Mouse (Mus musculus) left cerebral cortex, adult 18-20 months (tissue): ENCODE data around the gene Stn1. TPM values are rescaled to one million over a fixed set of nuclear protein-coding genes. Genes with fewer than 3 reads are reported as not detected.

Experiments
- DNase-seq, 2 experiments: peaks; one replicate each; pipeline ENCODE4 v3.0.0; 2021 to 2022; ENCODE audit warnings: low spot score in 2 of 2, mixed read lengths in 1 of 2
- total RNA-seq, 2 experiments: library from RNA; stranded (reverse); gene quantifications; 2 replicates each; pipeline ENCODE4 v1.2.3; 2021

Gene Stn1
- total RNA-seq, 2 experiments from 2014 or later = 24.9 to 25.3 TPM

GRCm38 (mm10) chr19:47510473-47511293 is 26.6 kb downstream of the Stn1 start:
- DNase-seq = no peak

GRCm38 (mm10) chr19:47510135-47510472 is 27.2 kb downstream of the Stn1 start:
- no peak for DNase-seq

DNA sequence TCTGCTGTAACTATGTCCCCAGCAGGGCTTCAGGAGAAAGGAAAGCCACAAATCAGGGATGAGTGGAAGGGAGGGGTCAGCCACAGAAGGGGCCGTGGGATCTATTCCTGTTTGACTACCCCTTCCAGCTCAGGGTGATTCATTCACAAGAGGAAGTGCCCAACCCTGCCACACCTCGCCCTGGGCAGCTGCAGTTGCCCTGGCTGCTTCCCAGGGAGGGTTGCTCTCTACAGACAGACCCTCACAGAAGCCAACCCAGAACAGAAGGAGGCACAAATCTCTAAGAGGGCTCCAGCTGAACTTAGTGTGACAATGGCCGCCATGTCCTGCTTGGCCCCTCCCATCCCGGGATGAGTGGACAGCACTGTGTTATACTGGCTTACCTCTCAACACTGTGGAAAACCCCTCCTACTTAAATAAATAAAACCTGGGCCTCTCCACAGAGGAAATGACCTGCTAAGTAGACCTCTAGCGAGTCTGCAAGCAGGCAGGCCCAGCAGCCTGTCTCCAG is 28.5 kb downstream of the Stn1 start:
- no peak for DNase-seq

DNA sequence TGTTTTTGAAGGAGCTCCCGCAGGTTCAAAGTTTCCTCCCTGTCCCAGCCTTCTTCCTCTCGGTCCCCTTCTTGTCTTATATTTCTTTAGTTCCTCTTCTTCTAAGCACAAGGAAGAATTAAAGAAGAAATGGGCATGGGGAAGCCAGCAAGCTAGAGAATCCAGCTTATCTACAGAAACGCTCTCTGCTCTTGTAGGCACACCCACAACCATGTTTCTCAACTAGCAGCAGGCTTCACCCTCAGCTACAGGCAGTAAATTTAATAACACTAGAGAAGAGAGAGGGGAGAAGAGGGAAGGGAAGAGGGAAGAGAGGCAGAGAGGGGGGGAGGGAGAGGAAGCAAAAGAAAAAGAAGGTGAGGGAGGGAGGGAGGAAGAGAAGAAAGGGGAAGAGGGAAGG is 29.1 kb downstream of the Stn1 start:
- DNase-seq = no peak

- DNase-seq = peak; percentile 74 to 82
Observed at GRCm38 (mm10) chr19:47507128-47508121, 29.9 kb downstream of the Stn1 start.

- no peak for DNase-seq
Observed at GRCm38 (mm10) chr19:47503625-47504024, 33.7 kb downstream of the Stn1 start.

- no peak for DNase-seq
Observed at GRCm38 (mm10) chr19:47502563-47502962, 34.7 kb downstream of the Stn1 start.

- no peak for DNase-seq
Observed at GRCm38 (mm10) chr19:47500389-47501011, 36.8 kb downstream of the Stn1 start.

GRCm38 (mm10) chr19:47499841-47500240 is 37.5 kb downstream of the Stn1 start:
- DNase-seq = no peak

- no peak for DNase-seq
Observed at GRCm38 (mm10) chr19:47498942-47499341, 38.4 kb downstream of the Stn1 start.

DNA sequence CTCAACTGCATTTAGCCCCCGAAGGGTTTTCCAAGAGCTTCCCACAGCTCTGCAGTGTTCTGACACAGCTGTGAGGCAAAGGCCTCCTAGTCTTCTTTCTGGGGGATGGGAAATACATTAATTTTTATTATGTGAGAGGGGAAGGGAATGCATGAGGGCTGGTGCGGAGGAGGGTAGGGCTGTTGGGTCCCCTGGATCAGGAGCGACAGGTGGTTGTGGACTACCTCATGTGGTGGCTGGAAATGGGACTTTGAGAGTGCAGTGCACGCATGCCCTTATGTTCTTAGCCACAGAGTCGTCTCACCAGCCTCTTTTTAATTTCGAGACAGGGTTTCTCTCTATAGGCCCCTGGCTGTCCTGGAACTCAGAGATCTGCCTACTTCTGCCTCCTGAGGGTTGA is 39.6 kb downstream of the Stn1 start:
- no peak for DNase-seq

GRCm38 (mm10) chr19:47497313-47497712 is 40.0 kb downstream of the Stn1 start:
- no peak for DNase-seq

DNA sequence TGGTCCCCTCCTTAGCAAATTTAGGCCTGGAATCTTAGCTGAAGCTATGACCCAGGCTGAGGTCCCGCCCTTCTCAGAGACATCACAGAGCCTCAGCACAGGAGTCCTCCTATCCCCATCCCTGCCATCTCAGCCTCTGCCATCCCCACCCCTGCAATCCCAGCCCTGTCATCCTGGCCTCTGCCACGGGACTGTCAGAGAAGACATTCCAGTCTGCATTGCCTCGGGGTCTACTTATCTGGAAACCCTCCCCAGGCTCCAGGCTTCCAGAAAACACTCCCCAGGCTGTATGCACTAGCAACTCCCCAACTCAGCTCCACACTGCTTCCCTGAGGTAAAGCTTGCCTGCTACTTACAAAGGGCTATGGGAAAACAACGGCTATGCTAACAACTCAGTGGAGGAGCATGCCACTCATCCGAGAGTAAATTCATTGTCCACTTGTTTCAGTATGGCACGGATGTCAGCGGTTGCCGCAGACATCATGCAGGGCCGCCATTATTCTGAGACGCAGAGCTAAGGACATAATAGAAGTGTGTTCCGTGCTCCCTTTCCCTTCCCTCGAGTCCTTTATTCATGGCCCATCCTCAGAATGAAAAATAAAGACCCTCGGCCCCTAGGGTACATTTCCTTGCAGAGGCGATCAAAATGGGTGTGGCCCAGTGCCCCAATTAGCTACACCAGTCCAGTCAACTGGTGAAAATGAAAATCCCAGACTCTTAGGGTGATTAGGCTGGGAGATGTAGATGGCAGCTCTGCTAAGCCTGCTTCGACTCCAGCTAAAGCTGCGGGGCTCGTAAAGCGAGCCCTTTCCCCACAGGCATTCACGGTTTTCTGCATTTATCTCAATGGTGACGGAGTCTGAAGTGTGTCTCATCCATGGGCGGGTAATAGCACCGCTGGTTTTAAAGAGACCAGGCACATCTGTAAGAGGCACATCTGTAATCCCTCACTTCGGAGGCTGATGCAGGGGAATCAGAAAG is 44.0 kb downstream of the Stn1 start:
- no peak for DNase-seq

- no peak for DNase-seq
Observed at GRCm38 (mm10) chr19:47492422-47492821, 44.9 kb downstream of the Stn1 start.

DNA sequence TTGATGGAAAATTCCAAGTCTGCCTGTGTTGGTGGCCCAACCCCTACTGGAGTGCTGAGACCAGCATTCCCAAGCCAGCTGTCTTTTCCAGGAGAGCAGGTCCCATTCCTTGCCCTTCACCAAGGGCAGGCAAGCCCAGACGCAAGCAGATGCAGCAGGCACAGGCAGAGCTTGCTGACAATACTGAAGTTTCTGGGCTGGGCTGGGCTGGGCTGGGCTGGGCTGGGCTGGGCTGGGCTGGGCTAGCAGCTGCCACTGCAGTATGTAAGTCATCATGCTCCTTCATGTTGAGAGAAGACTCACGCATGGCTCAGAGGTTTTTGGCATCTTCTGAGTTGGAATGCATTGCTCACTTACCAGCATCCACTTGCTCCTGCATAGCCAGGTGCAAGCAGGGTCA is 45.5 kb downstream of the Stn1 start:
- no peak for DNase-seq

- no peak for DNase-seq
Observed at GRCm38 (mm10) chr19:47489233-47489632, 48.1 kb downstream of the Stn1 start.

DNA sequence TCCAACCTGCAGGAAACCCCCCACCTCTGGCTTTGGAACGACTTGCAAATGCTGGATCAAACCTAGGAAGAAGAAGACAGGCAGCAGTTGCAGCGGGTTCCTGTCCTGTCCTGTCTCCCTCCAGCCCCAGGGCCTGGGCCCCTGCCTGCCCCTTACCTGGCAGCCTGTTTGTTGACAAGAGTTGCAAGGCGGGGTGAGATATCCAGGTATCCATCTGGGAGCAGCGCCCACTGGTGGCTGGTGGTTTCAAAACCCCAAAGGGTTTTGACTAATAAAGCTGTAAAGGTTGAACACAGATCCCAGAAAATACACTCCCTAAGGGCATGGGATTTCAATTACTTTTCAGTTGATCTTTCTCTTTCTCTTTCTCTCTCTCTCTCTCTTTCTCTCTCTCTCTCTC is 49.1 kb downstream of the Stn1 start:
- no peak for DNase-seq

DNA sequence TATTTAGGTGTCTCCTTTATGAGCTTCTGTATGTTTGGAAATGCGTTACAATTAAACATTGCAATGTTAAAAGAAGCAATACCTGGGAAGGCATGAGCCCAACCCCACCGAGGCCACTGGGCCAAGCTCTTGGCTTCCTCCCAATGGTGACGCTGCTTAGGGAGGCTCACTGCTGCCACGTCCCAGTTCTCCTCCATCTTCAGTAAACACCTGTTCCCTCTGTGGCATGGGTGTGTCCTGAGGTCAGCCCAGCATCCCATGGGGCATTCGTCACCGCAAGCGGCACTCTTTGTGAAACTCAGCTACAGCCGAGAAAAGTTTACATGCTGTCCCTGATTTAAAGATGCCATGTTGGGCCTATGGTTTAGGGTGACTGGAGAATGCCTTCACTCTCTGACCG is 49.7 kb downstream of the Stn1 start:
- no peak for DNase-seq

DNA sequence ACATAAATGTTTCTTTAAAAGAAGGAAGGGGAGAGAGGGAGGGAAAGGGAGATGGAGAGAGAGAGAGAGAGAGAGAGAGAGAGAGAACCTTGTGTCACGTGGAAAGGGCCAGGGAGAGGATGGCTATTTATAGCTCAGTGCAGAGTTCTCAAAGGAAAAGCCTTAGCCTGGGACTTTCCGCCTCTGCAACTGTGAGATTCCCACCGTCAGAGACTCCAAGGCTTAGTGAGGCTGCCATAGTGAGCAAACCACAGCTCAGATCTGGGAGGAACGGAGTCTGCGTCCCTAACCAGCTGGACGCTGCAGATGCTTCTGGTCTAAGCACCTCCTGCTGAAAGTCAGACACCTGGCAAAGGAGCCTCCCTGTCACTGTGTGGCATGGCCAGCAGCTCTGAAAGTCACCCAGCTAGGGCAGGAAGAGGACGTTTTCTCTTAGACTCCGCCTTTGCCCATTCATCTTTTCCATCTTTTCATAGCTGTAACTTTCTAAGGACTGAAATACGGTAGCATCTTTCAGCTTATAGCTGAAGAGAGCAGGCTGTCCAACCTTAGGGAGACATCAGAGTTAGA is 51.2 kb downstream of the Stn1 start:
- DNase-seq = no peak

DNA sequence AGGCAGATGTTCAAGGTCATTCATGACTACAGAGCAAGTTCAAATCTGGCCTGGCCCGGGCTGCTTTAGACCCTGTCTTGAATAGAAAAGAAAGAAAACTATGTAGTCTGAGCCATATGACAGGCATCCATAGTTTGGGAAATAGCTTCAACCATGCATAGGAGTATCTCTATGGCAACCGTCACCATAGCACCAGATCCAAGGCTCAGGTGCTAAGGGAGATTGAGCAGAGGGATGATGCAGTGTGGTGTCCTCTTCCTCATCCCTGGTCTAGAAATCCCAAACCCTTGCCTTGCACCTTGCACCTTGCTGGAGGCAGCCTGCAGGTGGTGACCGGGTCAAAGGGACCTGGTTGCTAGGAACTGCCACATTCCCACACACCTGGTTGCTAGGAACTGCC is 53.2 kb downstream of the Stn1 start:
- peak; percentile 49 to 58 for DNase-seq
